Mouse (Mus musculus) Patski (cell line): ENCODE measurements around the gene Sox2. TPM values are rescaled to one million over a fixed set of nuclear protein-coding genes. Genes with fewer than 3 reads are reported as not detected.

Experiments used
- ATAC-seq: fragments of 100-300 bp; one replicate; pipeline ENCODE4 v1.8.0; 2021
- CTCF ChIA-PET: fragments of 350-600 bp; sonication (Branson Sonifier 250); formaldehyde crosslinking; loops from one replicate; lab custom pipeline; 2022; ENCODE audit warnings: inconsistent platforms; lab: Charles Lee
- POLR2A ChIA-PET: fragments of 350-600 bp; sonication (Branson Sonifier 250); formaldehyde crosslinking; loops from one replicate; lab custom pipeline; 2022; ENCODE audit warnings: antibody characterized with exemption, inconsistent platforms; lab: Charles Lee
- DNase-seq: peaks from one replicate; pipeline ENCODE4 v3.0.0-alpha.2; 2011; ENCODE audit warnings: low read depth, low spot score
- H3K27me3 ChIP-seq: fragments of 371-371 bp; one replicate; pipeline ENCODE4 v1.5.1; 2021
- CTCF ChIP-seq: fragments of 100-300 bp; IDR thresholded peaks from one replicate; pipeline ENCODE4 v1.5.1; 2021
- in situ Hi-C: fragments of 300-500 bp; cut with MboI; formaldehyde crosslinking; loops from 3 replicates; pipeline ENCODE4 v1.11.1; 2018; ENCODE audit warnings: low pct_unique_long_range_greater_than_20kb, mixed read lengths
- polyA plus RNA-seq: library from polyadenylated mRNA; unstranded; gene quantifications from one replicate; pipeline ENCODE4 v1.2.3, GENCODE M21; 2021

Gene Sox2
- polyA plus RNA-seq, 1 experiment from 2014 or later, result 0.17 TPM

DNA sequence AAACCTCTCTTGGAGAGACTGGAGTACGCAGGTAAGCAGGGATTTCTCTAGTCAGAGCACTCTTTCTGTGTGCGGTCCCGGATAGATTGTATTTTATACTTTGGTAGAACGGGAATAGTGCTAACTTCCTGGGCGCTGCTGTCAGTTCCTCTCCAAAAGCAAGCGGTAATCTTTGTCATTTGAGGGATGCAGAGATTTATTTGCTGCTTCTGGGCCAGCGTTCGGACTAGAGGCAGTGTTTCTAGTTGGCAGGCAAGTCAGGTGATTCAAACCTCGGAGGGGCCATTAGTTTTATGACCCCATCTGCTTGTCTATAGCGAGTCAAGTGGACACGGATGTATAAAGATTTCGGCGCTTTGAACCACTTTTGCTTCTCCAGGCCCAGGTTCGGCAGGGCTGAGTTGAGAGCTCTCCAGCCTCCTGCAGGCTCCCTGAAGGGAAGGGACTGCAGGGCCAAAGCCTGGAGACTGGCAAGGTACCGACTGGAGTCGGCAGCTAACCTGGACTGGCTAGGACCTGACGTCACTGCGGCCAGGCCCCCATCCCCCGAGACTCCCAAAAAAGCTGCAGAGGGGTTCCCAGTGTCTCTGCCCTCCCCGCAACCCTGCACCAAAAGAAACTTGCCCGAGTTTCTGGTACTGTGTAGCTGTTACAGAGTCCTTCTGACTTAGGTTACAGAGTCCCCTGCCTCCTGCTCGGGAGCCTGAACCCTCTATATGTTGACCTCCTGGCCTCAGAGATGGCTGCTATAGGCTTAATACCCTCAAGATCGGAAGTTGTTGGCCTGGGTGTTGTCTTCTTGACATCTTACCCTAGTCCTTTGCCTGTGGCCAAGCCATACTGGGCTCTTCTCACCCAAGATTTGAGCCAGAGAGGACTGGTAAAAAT is 6.9 kb downstream of the Sox2 start:
- CTCF ChIA-PET, result interaction anchor here (1.4 to 1.5 kb wide), 2 partner anchors 9 to 10 kb away, joined by 3 to 6 read pairs; no protein-coding TSS in a partner anchor
- DNase-seq (no peak), ATAC-seq (no peak)
- in situ Hi-C loops, result no loop called here
- peaks cover 78% of the 10 kb centered on the region for H3K27me3 ChIP-seq
- POLR2A ChIA-PET, result no interaction called here
- TF ChIP-seq CTCF, result no peak

DNA sequence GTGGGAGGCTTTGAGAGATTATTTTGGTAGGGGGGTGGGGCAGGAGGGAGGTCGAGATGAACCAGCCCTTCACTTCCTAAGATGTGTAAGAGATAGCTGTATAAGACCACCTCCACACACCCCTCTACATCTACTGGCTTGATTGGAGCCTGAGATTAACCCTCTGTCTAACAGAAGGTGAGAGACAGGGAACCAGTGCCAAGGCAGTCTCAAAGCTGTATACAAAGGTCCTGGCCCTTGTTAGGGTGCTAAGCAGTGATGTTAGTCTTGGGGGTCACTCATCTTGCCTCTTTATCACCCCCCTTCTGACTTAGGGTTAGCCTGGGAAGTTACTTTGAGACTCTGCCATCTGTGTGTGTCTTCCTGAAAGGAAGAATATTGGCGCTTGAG is 7.5 kb downstream of the Sox2 start:
- POLR2A ChIA-PET, result no interaction called here
- DNase-seq (no peak), ATAC-seq (no peak)
- CTCF ChIA-PET, result interaction anchor here (1.5 kb wide), 1 partner anchor 10 kb away, joined by 3 read pairs; no protein-coding TSS in a partner anchor
- no peak for TF ChIP-seq CTCF
- in situ Hi-C loops, result no loop called here
- peaks cover 78% of the 10 kb centered on the region for H3K27me3 ChIP-seq

DNA sequence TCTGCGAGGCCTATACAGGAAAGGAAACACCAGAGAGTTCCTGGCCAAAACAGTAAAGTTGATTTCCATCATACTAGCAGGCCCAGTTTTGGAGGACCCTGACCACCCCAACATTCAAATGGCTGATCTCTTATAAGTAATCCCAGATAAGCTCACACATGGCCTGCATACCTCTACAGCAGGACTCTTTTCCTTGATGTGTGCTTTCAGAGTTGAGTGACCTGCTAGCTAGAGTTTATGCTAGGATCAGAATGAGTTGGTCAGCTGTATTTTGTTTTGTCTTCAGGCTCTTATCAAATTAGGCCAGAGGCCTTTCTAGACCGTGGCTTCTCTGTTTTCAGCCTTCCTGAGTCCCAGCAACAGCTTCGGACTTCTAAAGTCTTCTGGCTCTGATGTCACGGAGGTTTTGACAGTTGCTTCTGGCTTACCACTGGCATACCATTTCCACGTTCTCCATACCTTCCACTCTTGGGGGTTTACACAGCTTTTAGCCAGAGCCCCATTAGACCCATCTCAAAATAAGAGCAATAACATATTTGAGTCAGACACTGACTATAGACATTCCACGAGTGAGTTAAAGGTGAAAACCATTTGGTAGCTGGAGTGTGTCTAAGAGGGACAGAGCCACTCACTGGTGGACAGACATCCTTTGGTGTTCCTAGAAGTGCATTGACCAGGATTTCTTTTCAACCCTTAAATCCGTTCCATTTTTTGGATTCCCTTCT is 8.2 kb downstream of the Sox2 start:
- ATAC-seq, result no peak
- in situ Hi-C loops, result no loop called here
- no peak for DNase-seq
- TF ChIP-seq CTCF, result no peak
- CTCF ChIA-PET, result interaction anchor here (1.5 kb wide), 1 partner anchor 10 kb away, joined by 3 read pairs; no protein-coding TSS in a partner anchor
- POLR2A ChIA-PET, result no interaction called here
- H3K27me3 ChIP-seq, result peaks cover 79% of the 10 kb centered on the region

DNA sequence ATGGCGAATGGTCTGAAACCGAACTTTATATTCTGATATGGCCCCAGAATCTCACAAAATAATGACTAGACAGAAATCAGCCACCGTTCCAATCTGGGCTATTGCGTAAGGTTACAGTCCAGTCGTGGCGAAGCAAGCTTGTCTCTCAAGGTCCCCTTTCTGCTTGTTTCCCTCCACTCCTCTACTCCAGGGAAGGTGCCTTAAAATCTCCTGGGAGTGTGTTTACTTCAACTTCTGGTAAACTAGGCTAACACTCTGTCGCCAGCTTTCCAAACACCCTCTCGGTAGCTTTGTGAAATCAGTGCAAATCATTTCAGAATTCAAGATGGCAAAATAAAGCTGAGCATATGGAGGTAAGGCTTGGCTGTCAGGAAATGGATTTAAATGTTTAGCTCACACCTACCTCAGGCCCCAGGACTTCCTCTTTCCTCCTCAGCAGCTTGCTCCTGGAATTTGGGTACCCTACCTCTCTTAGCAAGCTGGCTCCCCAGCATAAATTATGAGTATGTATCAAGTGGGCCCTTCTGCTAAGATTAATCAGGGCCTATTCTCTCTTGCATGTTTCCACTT is 8.8 kb downstream of the Sox2 start:
- CTCF ChIA-PET, result no interaction called here
- in situ Hi-C loops, result no loop called here
- no peak for ATAC-seq

DNA sequence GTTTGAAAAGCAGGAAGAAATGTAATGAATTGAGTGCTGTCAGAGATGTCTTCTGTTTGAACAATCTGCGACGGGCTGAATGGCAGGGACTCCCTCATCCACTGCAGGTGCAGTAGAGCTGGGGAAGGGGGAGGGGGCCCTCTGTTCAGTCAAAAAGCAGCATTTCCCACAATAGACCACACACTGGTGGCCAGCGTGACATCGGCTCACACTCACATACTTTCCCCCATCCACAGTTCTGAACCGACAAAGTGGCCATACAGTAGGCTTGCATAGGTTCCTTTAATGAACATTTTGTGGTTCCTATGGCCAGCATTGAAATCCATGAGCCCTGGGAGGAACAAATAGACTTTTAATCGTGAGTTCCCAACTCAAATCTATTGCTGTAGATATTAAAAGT is 9.7 kb downstream of the Sox2 start:
- TF ChIP-seq CTCF, result no peak
- ChIA-PET POLR2A (no interaction called here), CTCF (interaction anchor here (0.6 kb wide), 1 partner anchor 392 kb away, joined by 3 read pairs; no protein-coding TSS in a partner anchor)
- ATAC-seq, result no peak
- in situ Hi-C loops, result no loop called here
- DNase-seq, result no peak
- H3K27me3 ChIP-seq, result peaks cover 79% of the 10 kb centered on the region

More for the DNA sequence above, 8.8 kb downstream of the Sox2 start:
- no peak for DNase-seq
- no peak for TF ChIP-seq CTCF
- peaks cover 79% of the 10 kb centered on the region for H3K27me3 ChIP-seq
- POLR2A ChIA-PET, result no interaction called here

DNA sequence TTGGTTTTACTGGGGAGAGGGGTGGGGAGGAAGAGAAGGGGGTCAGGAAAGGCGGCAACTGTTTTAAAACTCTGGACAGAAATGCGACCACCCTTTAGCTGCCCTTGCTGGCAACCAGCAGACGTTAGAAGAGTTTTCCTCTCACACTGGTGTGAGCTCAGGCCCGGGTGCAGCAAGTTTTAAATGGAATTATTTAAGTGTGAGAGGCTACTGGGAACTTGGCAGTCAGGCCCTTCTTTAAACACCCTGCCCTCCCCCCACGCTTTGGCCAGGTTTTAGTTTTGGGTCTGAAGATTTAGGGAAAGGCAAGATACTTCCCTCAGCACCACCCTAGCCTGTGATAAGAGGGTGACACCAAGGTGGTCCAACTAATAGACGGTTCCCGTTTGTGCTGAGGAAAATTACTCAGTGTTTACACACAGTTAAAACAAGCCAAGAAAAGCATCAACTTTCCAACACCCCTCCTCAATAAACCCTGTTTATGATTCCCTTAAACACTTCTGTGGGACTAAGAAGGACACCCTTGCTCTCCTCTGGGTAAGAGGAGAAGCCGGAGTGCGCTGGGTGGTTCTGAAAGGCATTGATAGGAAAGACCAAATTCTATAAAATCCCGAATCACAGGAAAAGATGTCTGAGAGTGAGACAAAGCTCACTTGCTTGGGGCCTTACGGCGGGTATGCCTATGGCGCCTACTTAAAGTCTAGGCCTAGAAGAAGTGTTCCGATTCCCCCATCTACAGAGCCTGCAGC is 10.5 kb downstream of the Sox2 start:
- ChIA-PET POLR2A (no interaction called here), CTCF (interaction anchor here (0.6 kb wide), 1 partner anchor 393 kb away, joined by 3 read pairs; no protein-coding TSS in a partner anchor)
- TF ChIP-seq CTCF, result no peak
- no peak for ATAC-seq
- DNase-seq, result no peak
- peaks cover 81% of the 10 kb centered on the region for H3K27me3 ChIP-seq
- in situ Hi-C loops, result no loop called here

DNA sequence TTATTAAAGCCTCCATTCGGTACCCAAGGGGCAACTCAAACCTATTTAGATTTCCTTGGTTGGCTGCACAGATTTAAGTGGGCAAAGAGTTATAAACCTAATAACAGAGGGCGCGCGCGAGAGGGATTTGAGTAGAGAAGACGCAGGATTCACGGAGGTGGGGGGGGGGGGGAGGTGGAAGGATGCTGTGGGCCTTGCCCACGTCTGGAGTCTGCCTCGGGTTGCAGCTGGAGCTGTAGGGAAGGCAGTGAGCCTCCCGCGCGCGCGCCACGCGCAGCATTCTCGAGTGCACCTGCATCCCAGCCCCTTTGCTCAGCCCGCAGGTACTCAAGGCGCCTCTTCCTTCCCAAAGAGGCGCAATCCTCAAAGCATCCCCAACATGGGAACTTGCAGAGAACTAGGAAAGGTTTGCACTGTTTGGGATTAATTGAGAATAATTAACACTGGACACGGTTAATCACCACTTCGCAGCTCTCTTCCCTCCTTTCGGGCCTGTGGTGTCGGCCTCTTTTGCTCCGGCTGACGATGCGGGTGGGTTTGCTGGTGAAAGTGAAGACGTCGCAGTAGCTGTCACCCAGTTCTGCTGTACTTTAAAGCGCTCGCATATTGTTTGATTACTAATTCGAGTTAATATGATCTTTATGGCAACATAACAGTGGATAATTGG is 11.3 kb downstream of the Sox2 start:
- in situ Hi-C loops, result no loop called here
- no peak for TF ChIP-seq CTCF
- DNase-seq (no peak), ATAC-seq (no peak)
- peaks cover 82% of the 10 kb centered on the region for H3K27me3 ChIP-seq
- POLR2A ChIA-PET, result no interaction called here
- CTCF ChIA-PET, result no interaction called here

DNA sequence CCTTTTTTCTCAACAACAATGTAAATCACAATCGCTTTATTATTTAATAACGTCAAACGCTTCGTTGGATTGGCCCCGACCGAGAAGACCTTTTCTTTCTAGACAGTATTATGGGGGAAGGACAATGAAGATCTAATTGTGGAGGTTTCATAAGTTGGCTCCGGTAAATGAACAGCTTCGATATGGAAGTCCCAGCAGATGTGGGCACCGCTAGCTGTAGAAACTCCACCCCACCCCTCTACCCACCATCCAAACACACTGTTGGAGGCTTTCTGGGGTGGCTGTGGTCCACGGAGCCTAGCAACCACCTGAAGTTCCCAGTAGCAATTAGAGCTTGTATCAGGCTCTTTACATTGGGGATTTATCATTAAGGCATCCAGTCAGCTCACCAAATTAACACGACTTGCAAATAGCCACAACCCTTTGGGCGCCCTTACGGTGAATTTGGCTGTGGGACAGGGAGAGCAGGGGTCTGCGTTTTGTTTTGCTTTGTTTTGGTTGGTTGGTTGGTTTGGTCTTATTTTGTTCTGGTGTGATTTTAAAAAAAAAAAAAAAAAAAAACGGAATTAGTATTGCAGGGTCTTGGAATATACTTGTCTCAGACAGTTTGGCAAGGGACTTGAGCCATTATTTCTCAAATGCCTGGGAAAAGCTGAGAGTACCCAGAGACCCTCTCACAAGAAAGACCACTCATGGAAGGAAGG is 12.0 kb downstream of the Sox2 start:
- POLR2A ChIA-PET, result no interaction called here
- ATAC-seq (no peak), DNase-seq (no peak)
- in situ Hi-C loops, result no loop called here
- H3K27me3 ChIP-seq, result peaks cover 78% of the 10 kb centered on the region
- CTCF ChIA-PET, result interaction anchor here (0.8 kb wide), 1 partner anchor 8 kb away, joined by 3 read pairs; no protein-coding TSS in a partner anchor
- TF ChIP-seq CTCF, result no peak
